Mouse (Mus musculus) gastrocnemius, adult 18-20 months (tissue): ENCODE results near the gene Dchs1. TPM values are rescaled to one million over a fixed set of nuclear protein-coding genes. Genes with fewer than 3 reads are reported as not detected.

ENCODE experiments used
- DNase-seq: peaks from one replicate; pipeline ENCODE4 v3.0.0; 2021; ENCODE audit warnings: low spot score
- long read RNA-seq, 2 experiments: library from polyadenylated mRNA; stranded (forward); transcript quantifications; one replicate each; pipeline ENCODE4 v2.0.0; 2021
- total RNA-seq, 2 experiments: library from RNA; stranded (reverse); gene quantifications; 2 replicates each; pipeline ENCODE4 v1.2.3; 2021

Dchs1 gene
- total RNA-seq, result 1 to 10 TPM; 2.1 to 3.7 TPM
- long read RNA-seq, experiment 1, partial matches to known transcripts, result 2 of 2 reads
- long read RNA-seq, experiment 1, other reads (novel, unspliced or antisense), result 0 of 2 reads
- long read RNA-seq, experiment 2, partial matches to known transcripts, result 1 of 1 reads
- long read RNA-seq, experiment 2, other reads (novel, unspliced or antisense), result 0 of 1 reads

DNA sequence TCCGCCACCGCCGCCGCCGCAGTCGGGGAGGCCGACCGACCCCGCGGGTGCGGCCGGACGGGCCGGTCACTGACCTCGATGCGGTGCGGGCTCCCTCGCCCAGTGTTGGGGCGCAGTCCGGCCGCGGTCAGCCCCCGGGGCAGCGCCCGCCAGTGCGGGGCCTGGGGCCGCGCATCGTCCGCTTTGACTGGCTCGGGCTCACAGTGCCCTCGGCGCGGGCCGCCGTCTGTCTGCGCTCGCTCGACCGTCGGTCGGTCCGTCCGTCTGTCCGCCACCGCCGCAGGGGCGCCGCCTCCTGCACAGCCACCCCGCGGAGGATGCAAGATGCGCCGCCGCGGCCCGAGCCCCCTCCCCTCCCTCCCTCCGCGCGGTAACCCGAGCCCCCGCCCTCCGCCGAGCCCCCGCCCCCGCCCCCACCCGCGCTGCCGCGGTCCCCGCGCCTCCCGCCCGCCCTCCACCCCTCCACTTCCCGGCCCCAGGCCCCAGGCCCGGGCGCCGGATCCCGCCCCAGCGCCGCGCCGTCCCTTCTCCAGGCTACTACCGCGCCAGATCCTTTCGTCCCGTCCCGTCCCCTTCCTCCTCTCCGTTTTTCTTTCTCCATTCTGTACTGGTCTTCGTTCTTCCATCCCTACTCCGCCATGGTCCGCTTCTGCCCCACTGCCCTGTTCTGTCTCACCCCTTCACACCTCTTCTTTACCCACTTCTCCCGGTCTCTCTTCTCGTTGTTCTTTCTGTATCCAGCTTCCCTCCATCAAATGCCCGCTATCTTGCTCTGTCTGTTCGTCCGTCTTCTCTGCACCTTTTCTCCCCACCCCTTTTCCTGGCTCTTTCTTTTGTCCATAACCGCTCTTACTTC is at the start of gene Dchs1:
TSS of gene Dchs1 (minus strand) at position 370 of the 856 bp plus-strand sequence.
- no peak for DNase-seq

DNA sequence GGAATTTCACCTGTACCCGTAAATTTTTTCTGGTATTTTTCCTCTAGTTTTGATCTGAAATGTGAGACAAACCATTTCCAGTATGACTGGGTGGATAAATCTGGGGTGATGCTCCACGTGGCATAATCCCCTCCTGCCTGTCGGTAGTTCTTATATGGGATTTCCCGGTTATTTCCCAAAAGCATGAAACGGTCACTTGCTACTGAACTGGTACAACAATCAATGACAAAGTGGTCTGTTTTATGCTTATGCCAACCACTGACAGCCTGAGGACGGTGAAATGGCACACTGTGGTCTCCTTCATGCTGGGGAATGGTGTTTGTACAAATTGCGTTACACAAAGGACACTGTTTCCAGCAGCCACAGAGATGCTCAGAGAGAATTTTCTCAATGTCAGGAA is 36.8 kb upstream of the Dchs1 start:
- no peak for DNase-seq

GRCm38 (mm10) chr7:105818483-105818882 is 31.0 kb upstream of the Dchs1 start:
- DNase-seq, result no peak

GRCm38 (mm10) chr7:105816736-105817135 is 29.3 kb upstream of the Dchs1 start:
- no peak for DNase-seq

DNA sequence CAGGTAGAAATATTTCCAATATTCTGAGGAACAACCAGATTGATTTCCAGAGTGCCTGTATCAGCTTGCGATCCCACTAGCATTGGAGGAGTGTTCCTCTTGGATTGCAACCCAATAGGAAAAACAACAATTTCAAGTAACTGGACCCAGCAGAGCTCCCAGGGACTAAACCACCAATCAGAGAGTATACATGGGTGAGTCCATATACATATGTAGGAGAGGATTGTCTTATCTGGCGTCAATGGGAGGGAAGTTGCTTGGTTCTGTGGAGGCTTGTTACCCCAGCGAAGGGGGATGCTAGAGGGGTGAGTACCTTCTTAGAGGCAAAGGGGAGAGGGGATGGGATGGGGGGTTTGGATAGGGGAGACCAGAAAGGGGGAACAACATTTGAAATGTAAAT is 25.9 kb upstream of the Dchs1 start:
- DNase-seq, result no peak

GRCm38 (mm10) chr7:105812566-105812965 is 25.1 kb upstream of the Dchs1 start:
- DNase-seq, result no peak

DNA sequence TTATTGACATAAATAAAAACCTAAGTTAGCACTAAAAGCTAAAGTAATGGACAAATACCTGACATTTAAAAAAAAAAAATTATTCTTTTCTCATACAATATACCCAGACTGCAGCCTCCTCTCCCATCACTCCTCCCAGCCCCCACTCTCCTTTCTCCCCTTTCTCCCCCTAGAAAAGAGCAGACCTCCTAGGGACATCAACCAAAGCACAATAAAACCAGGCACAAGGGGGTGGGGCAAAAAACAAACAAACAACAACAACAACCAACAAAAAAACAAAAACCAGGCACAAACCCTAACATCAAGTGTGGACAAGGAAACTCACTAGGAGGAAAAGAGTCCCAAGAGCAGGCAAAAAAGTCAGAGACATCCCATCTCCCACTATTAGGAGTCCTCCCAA is 24.1 kb upstream of the Dchs1 start:
- DNase-seq, result no peak

DNA sequence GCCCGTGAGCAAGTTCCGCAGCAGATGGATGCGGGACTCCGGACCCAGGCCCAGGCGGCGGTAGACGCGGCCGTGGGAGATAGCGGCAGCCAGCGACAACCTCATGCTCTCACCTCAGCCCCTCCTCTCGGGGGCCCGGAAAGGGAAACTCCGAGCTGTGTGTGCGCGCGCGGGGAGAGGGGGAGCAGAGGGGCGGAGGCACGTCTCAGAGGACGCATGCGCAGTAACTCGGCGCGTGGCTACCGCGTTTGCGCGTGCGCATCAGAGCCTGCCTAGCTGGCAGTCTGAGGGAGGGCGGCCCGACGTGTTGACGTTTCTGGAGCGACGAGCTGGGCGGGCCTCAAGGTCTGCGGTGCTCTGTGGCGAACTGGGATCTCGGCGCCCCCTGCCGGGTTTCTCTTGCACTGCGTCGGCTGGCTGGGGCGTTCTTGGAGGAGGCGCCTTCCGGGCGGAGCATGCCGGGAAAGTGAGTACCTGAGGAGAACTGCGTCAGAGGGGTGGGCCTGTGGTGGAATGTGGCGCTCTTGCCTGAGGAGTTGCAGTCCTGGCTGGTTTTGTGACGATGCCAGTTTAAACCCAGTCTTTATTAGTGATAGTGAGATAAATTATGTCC is 23.5 kb upstream of the Dchs1 start, which contains the start of gene Mrpl17:
TSS of gene Mrpl17 (minus strand) at position 223 of the 613 bp plus-strand sequence.
- DNase-seq, result peak; percentile 99

DNA sequence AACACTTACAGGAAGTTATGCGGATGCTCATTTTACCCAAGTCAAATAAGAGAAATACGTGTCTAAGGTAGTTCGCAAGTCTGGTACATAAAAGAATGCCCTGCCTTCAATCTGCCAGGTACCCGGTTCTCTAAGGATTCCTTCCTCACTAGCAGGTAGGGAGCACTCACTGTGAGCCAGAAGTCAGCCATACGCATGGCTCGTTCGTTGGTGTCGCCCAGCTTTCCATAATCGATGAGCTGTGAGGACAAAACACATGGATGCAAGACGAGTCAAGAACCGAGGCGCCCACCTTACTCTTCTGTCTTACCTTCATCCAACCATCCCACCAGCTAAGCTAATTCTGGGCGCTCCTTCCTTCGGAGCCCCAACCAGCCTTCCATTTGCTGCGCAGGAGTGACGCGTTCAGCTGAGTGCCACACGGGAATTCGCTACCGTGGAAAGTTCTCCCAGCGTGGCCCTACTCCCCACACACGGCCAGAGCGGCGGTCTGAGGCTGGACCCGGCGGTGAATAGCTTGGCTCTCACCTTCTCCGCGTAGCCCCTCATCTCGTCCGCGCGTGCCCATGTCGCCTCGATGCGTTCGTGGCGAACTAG is 22.9 kb upstream of the Dchs1 start:
- no peak for DNase-seq

- DNase-seq, result no peak
Measured at GRCm38 (mm10) chr7:105809836-105810235, 22.4 kb upstream of the Dchs1 start.

DNA sequence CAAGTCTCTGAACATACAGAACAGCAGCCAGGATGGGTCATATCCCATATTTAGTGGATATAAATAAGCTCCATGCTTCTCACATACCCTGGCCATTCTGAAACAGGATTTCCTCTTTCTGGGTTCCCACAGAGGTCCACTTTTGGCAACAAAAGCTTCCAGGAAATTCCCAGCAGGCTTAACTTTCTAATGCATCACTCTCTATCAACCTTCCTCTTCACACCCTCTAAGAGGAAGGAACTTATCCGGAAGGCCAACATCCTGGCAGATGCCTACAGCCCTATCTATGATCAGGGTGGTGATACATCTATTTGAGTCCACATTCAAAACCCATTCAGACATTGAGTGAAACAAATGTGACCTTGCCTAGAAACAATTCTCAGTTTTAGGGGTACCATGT is 20.9 kb upstream of the Dchs1 start:
- no peak for DNase-seq

DNA sequence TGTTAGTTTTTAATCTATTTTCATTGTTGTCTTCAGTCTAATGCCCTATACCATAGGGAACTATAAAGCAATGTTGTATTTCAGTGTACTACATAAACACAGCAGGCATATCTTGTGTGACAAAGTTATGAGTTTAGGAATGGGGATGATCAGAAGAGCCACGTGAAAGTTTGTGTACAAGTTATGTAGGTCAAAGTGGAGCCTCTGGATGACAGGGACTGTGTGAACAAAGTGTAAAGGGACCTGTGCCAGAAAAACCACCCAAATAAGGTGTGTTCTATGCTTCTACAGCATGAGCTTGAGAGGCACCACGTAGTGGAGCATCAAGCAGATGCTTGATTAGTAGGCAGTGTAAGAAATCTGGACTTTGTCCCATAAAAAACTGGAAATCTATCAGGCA is 19.3 kb upstream of the Dchs1 start:
- DNase-seq, result no peak

- no peak for DNase-seq
Measured at GRCm38 (mm10) chr7:105806125-105806524, 18.7 kb upstream of the Dchs1 start.

- no peak for DNase-seq
Measured at GRCm38 (mm10) chr7:105803428-105803827, 16.0 kb upstream of the Dchs1 start.

DNA sequence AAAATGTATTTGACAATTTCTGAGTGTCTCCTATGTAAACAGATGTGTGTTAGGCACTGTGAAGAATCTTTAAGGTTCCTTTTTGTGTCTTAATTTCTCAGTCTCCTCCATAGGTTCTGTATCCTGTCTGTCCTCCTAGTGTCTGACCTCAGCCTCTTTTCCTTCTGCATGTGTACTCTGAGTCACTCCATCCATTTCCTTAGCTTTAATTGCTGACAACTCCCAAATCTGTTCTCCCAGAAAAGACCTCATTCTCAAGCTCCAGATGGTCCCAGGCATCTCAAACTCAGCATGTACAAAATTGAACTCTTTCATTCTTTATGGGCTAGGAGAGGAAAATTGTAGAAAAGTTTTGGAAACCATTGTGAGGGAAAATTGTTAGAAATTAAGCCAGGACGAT is 15.3 kb upstream of the Dchs1 start:
- no peak for DNase-seq

- DNase-seq, result no peak
Measured at GRCm38 (mm10) chr7:105802312-105802711, 14.9 kb upstream of the Dchs1 start.

- DNase-seq, result no peak
Measured at GRCm38 (mm10) chr7:105796972-105797371, 9.5 kb upstream of the Dchs1 start.

GRCm38 (mm10) chr7:105795759-105796366 is 8.4 kb upstream of the Dchs1 start:
- no peak for DNase-seq

- no peak for DNase-seq
Measured at GRCm38 (mm10) chr7:105793701-105794100, 6.2 kb upstream of the Dchs1 start.

- DNase-seq, result no peak
Measured at GRCm38 (mm10) chr7:105791147-105791546, 3.7 kb upstream of the Dchs1 start.

DNA sequence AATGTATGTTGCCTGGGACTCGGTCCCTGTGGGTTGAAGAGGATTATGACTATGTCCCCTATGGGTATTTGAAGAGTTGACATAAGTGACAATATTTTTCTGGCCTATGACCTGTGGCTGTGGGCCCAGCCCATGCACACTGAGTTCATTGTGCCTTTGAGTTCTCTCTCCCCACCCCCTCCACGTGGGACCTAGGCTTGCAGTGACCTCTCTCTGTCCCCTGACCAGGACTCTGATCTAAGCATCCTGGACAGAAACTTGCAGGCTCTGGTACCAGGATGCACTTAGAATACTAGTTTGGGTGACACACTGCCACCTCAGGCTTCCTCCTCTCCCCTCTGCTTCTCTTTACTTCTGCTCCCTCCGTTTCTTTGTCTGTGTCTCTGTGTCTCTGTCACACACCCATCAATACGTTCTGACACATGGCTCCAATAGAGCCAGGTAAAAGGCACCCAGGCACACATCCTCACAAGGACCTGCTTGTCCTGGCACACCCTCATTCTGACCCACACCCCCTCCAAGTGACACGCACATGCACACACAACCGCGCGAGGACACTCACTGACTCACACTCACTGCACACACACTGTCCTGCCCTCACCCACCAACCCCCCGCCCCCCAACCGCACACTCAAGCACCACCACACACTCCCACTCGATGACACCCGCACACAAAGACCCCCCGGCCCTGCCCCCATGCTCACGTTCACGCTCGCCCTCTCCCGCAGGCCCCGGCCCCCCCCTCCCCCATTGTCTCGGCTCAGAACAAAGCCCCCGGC is 759 bp downstream of the Dchs1 start:
- no peak for DNase-seq
